Mouse (Mus musculus): ENCODE data around the gene Atp5g1. TPM values are rescaled to one million over a fixed set of nuclear protein-coding genes. Genes with fewer than 3 reads are reported as not detected.
A peak's percentile ranks its signal among the peaks of the same experiment; 100 is the strongest.
"Not testable (repeated sequence)": the region's sequence is repeated elsewhere in the genome, so short reads cannot be mapped to it uniquely, and the experiment has no call there.

Atp5g1 gene
- 410 and 500 TPM in 2 replicates for polyA plus RNA-seq (2012; rRNA removed)

- peak; percentile 100 for DNase-seq (ENCODE audit: extremely low spot score in 1 of 2, low spot score in 1 of 2)
These were observed at the start of gene Atp5g1 for GRCm38 (mm10) chr11:96075509-96076220. TSS of gene Atp5g1 (minus strand) at chr11:96075670.

GRCm38 (mm10) chr11:96124052-96124914 lies 48.8 kb upstream of the Atp5g1 start:
- peak in 1 of 2 experiments; percentile 1 for DNase-seq (ENCODE audit: extremely low spot score in 1 of 2, low spot score in 1 of 2)

- not testable (repeated sequence) for DNase-seq (ENCODE audit: extremely low spot score in 1 of 2, low spot score in 1 of 2)
These were observed 47.3 kb upstream of the Atp5g1 start for GRCm38 (mm10) chr11:96122806-96123205.

- no peak for DNase-seq (ENCODE audit: extremely low spot score in 1 of 2, low spot score in 1 of 2)
These were observed 43.9 kb upstream of the Atp5g1 start for GRCm38 (mm10) chr11:96119401-96119800.

- not testable (repeated sequence) for DNase-seq (ENCODE audit: extremely low spot score in 1 of 2, low spot score in 1 of 2)
These were observed 41.5 kb upstream of the Atp5g1 start for GRCm38 (mm10) chr11:96116925-96117324.

GRCm38 (mm10) chr11:96116116-96116515 lies 40.6 kb upstream of the Atp5g1 start:
- no peak for DNase-seq (ENCODE audit: extremely low spot score in 1 of 2, low spot score in 1 of 2)

- DNase-seq (ENCODE audit: extremely low spot score in 1 of 2, low spot score in 1 of 2): no peak
These were observed 39.9 kb upstream of the Atp5g1 start for GRCm38 (mm10) chr11:96115416-96115815.

GRCm38 (mm10) chr11:96114077-96114476 lies 38.6 kb upstream of the Atp5g1 start:
- no peak for DNase-seq (ENCODE audit: extremely low spot score in 1 of 2, low spot score in 1 of 2)

- DNase-seq (ENCODE audit: extremely low spot score in 1 of 2, low spot score in 1 of 2): no peak
These were observed 36.3 kb upstream of the Atp5g1 start, which contains the start of gene Calcoco2 for GRCm38 (mm10) chr11:96111751-96112150. TSS of gene Calcoco2 (minus strand) at chr11:96111964.

- DNase-seq (ENCODE audit: extremely low spot score in 1 of 2, low spot score in 1 of 2): not testable (repeated sequence)
These were observed 35.5 kb upstream of the Atp5g1 start for GRCm38 (mm10) chr11:96110950-96111349.

- DNase-seq (ENCODE audit: extremely low spot score in 1 of 2, low spot score in 1 of 2): no peak
These were observed 32.9 kb upstream of the Atp5g1 start for GRCm38 (mm10) chr11:96108376-96108775.

GRCm38 (mm10) chr11:96093361-96093760 lies 17.9 kb upstream of the Atp5g1 start:
- DNase-seq (ENCODE audit: extremely low spot score in 1 of 2, low spot score in 1 of 2): peak in 1 of 2 experiments; percentile 56

GRCm38 (mm10) chr11:96092674-96093291 lies 17.3 kb upstream of the Atp5g1 start:
- no peak for DNase-seq (ENCODE audit: extremely low spot score in 1 of 2, low spot score in 1 of 2)

- no peak for DNase-seq (ENCODE audit: extremely low spot score in 1 of 2, low spot score in 1 of 2)
These were observed 15.6 kb upstream of the Atp5g1 start for GRCm38 (mm10) chr11:96091073-96091472.

GRCm38 (mm10) chr11:96087981-96088380 lies 12.5 kb upstream of the Atp5g1 start:
- no peak for DNase-seq (ENCODE audit: extremely low spot score in 1 of 2, low spot score in 1 of 2)

- DNase-seq (ENCODE audit: extremely low spot score in 1 of 2, low spot score in 1 of 2): no peak
These were observed 7.2 kb upstream of the Atp5g1 start for GRCm38 (mm10) chr11:96082682-96083081.

- DNase-seq (ENCODE audit: extremely low spot score in 1 of 2, low spot score in 1 of 2): no peak
These were observed 5.3 kb upstream of the Atp5g1 start for GRCm38 (mm10) chr11:96080736-96081135.

GRCm38 (mm10) chr11:96076221-96077105 lies 993 bp upstream of the Atp5g1 start:
- DNase-seq (ENCODE audit: extremely low spot score in 1 of 2, low spot score in 1 of 2): no peak

- peak in 1 of 2 experiments; percentile 23 for DNase-seq (ENCODE audit: extremely low spot score in 1 of 2, low spot score in 1 of 2)
These were observed 327 bp downstream of the Atp5g1 start for GRCm38 (mm10) chr11:96075177-96075508.
